Mouse (Mus musculus): ENCODE results near the gene Ulk4.

- TF ChIP-seq POLR2A (IDR thresholded peaks at IDR 0.05; ENCODE audit: borderline replicate concordance, extremely low read depth, low read depth, low read length) (no peak), CTCF (IDR thresholded peaks at IDR 0.05; ENCODE audit: insufficient read depth, low read length) (no peak)
These were observed 16.2 kb upstream of the Ulk4 start for GRCm38 (mm10) chr9:121293187-121293586.

Data from lung, adult 2 months (tissue).